Mouse (Mus musculus) ES-Bruce4 (cell line): Measurements from ENCODE around the gene Fmo3. TPM values are rescaled to one million over a fixed set of nuclear protein-coding genes. Genes with fewer than 3 reads are reported as not detected.

Experiments
- H3K27ac ChIP-seq: 2 replicates; pipeline ENCODE4 v1.5.1; 2012; ENCODE audit warnings: low read length, inconsistent platforms; ENCODE audit not compliant: insufficient read depth
- H3K27me3 ChIP-seq: 2 replicates; pipeline ENCODE4 v1.6.1; 2012; ENCODE audit warnings: mild to moderate bottlenecking, low read length, inconsistent platforms; ENCODE audit not compliant: control insufficient read depth, poor library complexity, insufficient read depth, severe bottlenecking
- H3K36me3 ChIP-seq: 2 replicates; pipeline ENCODE4 v1.6.1; 2012; ENCODE audit warnings: inconsistent platforms, mild to moderate bottlenecking, low read length, moderate library complexity; ENCODE audit not compliant: control insufficient read depth, poor library complexity, insufficient read depth, severe bottlenecking
- H3K4me1 ChIP-seq: one replicate; pipeline ENCODE4 v1.8.1; 2011; ENCODE audit warnings: low read length; ENCODE audit not compliant: control insufficient read depth, insufficient read depth
- H3K4me3 ChIP-seq: 2 replicates; pipeline ENCODE4 v1.5.1; 2011; ENCODE audit warnings: low read depth, mild to moderate bottlenecking, low read length
- H3K9ac ChIP-seq: 2 replicates; pipeline ENCODE4 v1.6.1; 2012; ENCODE audit warnings: low read depth, mild to moderate bottlenecking, inconsistent platforms; ENCODE audit not compliant: poor library complexity, severe bottlenecking
- H3K9me3 ChIP-seq: replicated peaks from 2 replicates; pipeline ENCODE4 v1.6.1; 2012; ENCODE audit warnings: mild to moderate bottlenecking, low read length, inconsistent platforms; ENCODE audit not compliant: control insufficient read depth, poor library complexity, insufficient read depth, severe bottlenecking
- CTCF ChIP-seq: IDR thresholded peaks from one replicate; pipeline ENCODE4 v1.8.1; 2011; ENCODE audit warnings: low read depth, low read length
- EP300 ChIP-seq: IDR thresholded peaks from 2 replicates; pipeline ENCODE4 v1.6.1; 2011; ENCODE audit warnings: low read depth, low read length; ENCODE audit not compliant: insufficient read depth
- POLR2A ChIP-seq: IDR thresholded peaks from one replicate; pipeline ENCODE4 v1.8.1; 2011; ENCODE audit warnings: low read length; ENCODE audit not compliant: insufficient read depth
- polyA plus RNA-seq: library from polyadenylated mRNA; stranded (reverse); fragments of >200 nt; gene quantifications from 2 replicates; pipeline ENCODE4 v1.2.4, GENCODE M21; 2011; ENCODE audit warnings: low read depth; ENCODE audit not compliant: missing spikeins, insufficient read depth, insufficient read length

Gene Fmo3
- polyA plus RNA-seq, 1 experiment, result not detected

GRCm38 (mm10) chr1:162932386-162932785 lies 51.9 kb downstream of the Fmo3 start:
- Histone ChIP-seq H3K4me1 (no peaks in the 10 kb centered on the region), H3K9ac (no peak overlapping the region), H3K27ac (no peak overlapping the region), H3K4me3 (no peak overlapping the region), H3K9me3 (no peaks in the 10 kb centered on the region), H3K27me3 (no peaks in the 10 kb centered on the region), H3K36me3 (no peaks in the 10 kb centered on the region)
- TF ChIP-seq POLR2A, result no peak
- TF ChIP-seq CTCF, result no peak
- TF ChIP-seq EP300, result no peak

- H3K9me3 ChIP-seq, result no peaks in the 10 kb centered on the region
- H3K36me3 ChIP-seq, result no peaks in the 10 kb centered on the region
- TF ChIP-seq EP300 (no peak), CTCF (no peak), POLR2A (no peak)
- no peak overlapping the region for H3K4me3 ChIP-seq
- no peaks in the 10 kb centered on the region for H3K4me1 ChIP-seq
- H3K27ac ChIP-seq, result no peak overlapping the region
- no peak overlapping the region for H3K9ac ChIP-seq
- no peaks in the 10 kb centered on the region for H3K27me3 ChIP-seq
Observed at GRCm38 (mm10) chr1:162931880-162932279, 52.4 kb downstream of the Fmo3 start.

GRCm38 (mm10) chr1:162931310-162931875 lies 52.9 kb downstream of the Fmo3 start:
- H3K36me3 ChIP-seq, result no peaks in the 10 kb centered on the region
- no peak overlapping the region for H3K4me3 ChIP-seq
- H3K9me3 ChIP-seq, result no peaks in the 10 kb centered on the region
- H3K27me3 ChIP-seq, result no peaks in the 10 kb centered on the region
- no peaks in the 10 kb centered on the region for H3K4me1 ChIP-seq
- no peak overlapping the region for H3K27ac ChIP-seq
- TF ChIP-seq POLR2A, result no peak
- TF ChIP-seq EP300, result no peak
- TF ChIP-seq CTCF, result no peak
- no peak overlapping the region for H3K9ac ChIP-seq

- Histone ChIP-seq H3K4me1 (no peaks in the 10 kb centered on the region), H3K4me3 (no peak overlapping the region), H3K9ac (no peak overlapping the region), H3K36me3 (no peaks in the 10 kb centered on the region), H3K27me3 (no peaks in the 10 kb centered on the region), H3K27ac (no peak overlapping the region), H3K9me3 (no peaks in the 10 kb centered on the region)
- TF ChIP-seq POLR2A, result no peak
- no peak for TF ChIP-seq CTCF
- TF ChIP-seq EP300, result no peak
Observed at GRCm38 (mm10) chr1:162930631-162931030, 53.7 kb downstream of the Fmo3 start.

GRCm38 (mm10) chr1:162929146-162929545 lies 55.2 kb downstream of the Fmo3 start:
- Histone ChIP-seq H3K4me1 (no peaks in the 10 kb centered on the region), H3K9me3 (no peaks in the 10 kb centered on the region), H3K9ac (no peak overlapping the region), H3K36me3 (no peaks in the 10 kb centered on the region), H3K4me3 (no peak overlapping the region), H3K27ac (no peak overlapping the region), H3K27me3 (no peaks in the 10 kb centered on the region)
- TF ChIP-seq POLR2A (no peak), EP300 (no peak), CTCF (no peak)

- H3K27ac ChIP-seq, result no peak overlapping the region
- H3K4me3 ChIP-seq, result no peak overlapping the region
- H3K9ac ChIP-seq, result no peak overlapping the region
- H3K9me3 ChIP-seq, result no peaks in the 10 kb centered on the region
- no peaks in the 10 kb centered on the region for H3K36me3 ChIP-seq
- TF ChIP-seq POLR2A (no peak), EP300 (no peak), CTCF (no peak)
- H3K4me1 ChIP-seq, result no peaks in the 10 kb centered on the region
- no peaks in the 10 kb centered on the region for H3K27me3 ChIP-seq
Observed at GRCm38 (mm10) chr1:162925121-162925520, 59.2 kb downstream of the Fmo3 start.
